Mouse (Mus musculus): ENCODE results near the gene 6430571L13Rik. TPM values are rescaled to one million over a fixed set of nuclear protein-coding genes. Genes with fewer than 3 reads are reported as not detected.

The 6430571L13Rik gene
- polyA plus RNA-seq, 1 experiment from 2014 or later: 0.72 TPM

DNA sequence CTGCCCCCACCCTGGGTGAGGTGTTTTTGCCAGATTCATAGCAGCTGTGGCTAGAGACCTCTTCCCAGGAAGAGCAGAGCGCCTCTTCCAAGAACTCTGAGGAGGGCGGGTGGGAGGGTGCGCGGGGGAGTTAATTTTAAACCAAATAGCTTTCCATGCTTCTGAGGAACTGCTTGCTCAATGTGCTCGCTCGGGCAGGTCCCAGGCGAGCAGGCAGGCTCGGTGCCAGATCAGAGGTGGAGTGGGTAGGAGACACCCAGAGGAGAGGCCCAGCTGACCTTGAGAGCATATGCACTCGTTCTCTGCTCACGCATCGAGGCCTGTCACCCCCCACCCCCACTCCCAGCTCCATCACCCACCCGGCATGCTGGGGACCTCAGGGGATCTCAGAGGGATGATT lies 32.5 kb upstream of the 6430571L13Rik start:
- WGBS: 72% methylated on average over 12 of the region's 12 CpGs
- Histone ChIP-seq H3K27ac (replicated peaks; ENCODE audit: low read depth, low read length) (no peak overlapping the region), H3K36me3 (replicated peaks; ENCODE audit: control insufficient read depth, insufficient read depth, low read depth, low read length) (no peaks in the 10 kb centered on the region), H3K4me3 (ENCODE audit: low read depth, low read length) (no peak overlapping the region), H3K9me3 (replicated peaks; ENCODE audit: control insufficient read depth, low read length) (no peaks in the 10 kb centered on the region), H3K9ac (replicated peaks; ENCODE audit: low read length) (no peak overlapping the region), H3K4me2 (ENCODE audit: low read depth, low read length) (no peak overlapping the region), H3K4me1 (ENCODE audit: control insufficient read depth, insufficient read depth, low read length) (no peaks in the 10 kb centered on the region), H3K27me3 (ENCODE audit: control insufficient read depth, insufficient read depth, low read length) (no peaks in the 10 kb centered on the region)
- DNase-seq (ENCODE audit: low spot score) (no peak), ATAC-seq (replicated peaks; ENCODE audit: insufficient number of reproducible peaks, low FRiP score, low TSS enrichment, low read depth) (no peak)

DNA sequence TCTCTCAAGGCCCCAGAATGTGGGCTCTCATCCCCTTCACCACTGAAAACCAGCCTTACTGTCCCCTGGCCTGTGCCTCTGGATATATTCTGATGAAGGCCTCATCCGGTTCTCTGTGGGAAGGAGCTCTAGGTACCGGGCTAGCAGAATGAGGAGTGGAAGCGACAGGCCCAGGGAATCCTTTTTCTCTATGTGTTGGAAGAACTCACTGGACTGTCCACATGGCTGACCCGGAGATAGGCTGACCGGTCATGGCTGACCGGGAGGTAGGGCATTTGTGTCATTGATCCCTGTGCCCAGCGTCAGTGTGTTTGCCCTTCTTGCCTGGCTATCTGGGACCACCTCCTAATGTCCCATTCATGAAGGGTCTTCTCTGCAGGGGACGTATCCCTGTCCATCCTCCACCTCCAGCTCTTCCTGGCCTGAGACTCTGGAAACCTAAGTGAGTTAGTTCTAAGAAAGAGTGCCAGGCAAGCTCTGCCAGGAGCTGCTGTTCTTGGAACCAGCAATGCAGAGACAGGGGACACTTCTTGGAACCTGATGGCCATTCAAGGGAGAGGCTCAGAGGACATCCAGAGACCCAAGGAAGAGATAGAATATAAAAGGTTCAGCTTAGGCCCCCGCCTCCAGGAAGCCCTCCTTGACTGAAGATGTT lies 31.9 kb upstream of the 6430571L13Rik start:
- ATAC-seq (replicated peaks; ENCODE audit: insufficient number of reproducible peaks, low FRiP score, low TSS enrichment, low read depth) (no peak), DNase-seq (ENCODE audit: low spot score) (no peak)
- Histone ChIP-seq H3K4me1 (ENCODE audit: control insufficient read depth, insufficient read depth, low read length) (no peaks in the 10 kb centered on the region), H3K9me3 (replicated peaks; ENCODE audit: control insufficient read depth, low read length) (no peaks in the 10 kb centered on the region), H3K4me2 (ENCODE audit: low read depth, low read length) (no peak overlapping the region), H3K4me3 (ENCODE audit: low read depth, low read length) (no peak overlapping the region), H3K9ac (replicated peaks; ENCODE audit: low read length) (no peak overlapping the region), H3K36me3 (replicated peaks; ENCODE audit: control insufficient read depth, insufficient read depth, low read depth, low read length) (no peaks in the 10 kb centered on the region), H3K27ac (replicated peaks; ENCODE audit: low read depth, low read length) (no peak overlapping the region), H3K27me3 (ENCODE audit: control insufficient read depth, insufficient read depth, low read length) (no peaks in the 10 kb centered on the region)
- WGBS: 90% methylated on average over 9 of the region's 9 CpGs

DNA sequence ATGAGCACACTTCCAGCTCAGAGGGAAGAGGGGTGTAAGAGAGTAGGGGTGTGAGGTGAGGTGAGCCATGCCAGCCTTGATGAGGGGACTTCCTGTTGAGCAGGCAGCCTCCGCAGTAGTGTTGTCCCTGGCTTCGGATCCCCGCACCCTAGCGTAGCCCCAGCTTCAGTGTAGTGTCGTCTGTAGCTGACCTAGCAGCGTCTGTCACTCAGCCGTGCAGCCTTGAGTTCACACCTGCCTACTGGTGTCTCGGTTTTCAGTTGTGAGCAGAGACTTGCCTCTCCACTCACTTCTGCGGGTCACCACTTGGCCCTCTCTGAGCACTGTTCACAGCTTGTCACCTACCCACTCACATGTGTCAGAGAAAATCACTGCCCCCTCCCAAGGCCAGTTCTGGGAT lies 31.2 kb upstream of the 6430571L13Rik start:
- Histone ChIP-seq H3K9me3 (replicated peaks; ENCODE audit: control insufficient read depth, low read length) (no peaks in the 10 kb centered on the region), H3K4me1 (ENCODE audit: control insufficient read depth, insufficient read depth, low read length) (no peaks in the 10 kb centered on the region), H3K4me2 (ENCODE audit: low read depth, low read length) (no peak overlapping the region), H3K27me3 (ENCODE audit: control insufficient read depth, insufficient read depth, low read length) (no peaks in the 10 kb centered on the region), H3K27ac (replicated peaks; ENCODE audit: low read depth, low read length) (no peak overlapping the region), H3K36me3 (replicated peaks; ENCODE audit: control insufficient read depth, insufficient read depth, low read depth, low read length) (no peaks in the 10 kb centered on the region), H3K9ac (replicated peaks; ENCODE audit: low read length) (no peak overlapping the region), H3K4me3 (ENCODE audit: low read depth, low read length) (no peak overlapping the region)
- DNase-seq (ENCODE audit: low spot score): no peak
- WGBS: 75% methylated on average over 9 of the region's 9 CpGs
- no peak for ATAC-seq (replicated peaks; ENCODE audit: insufficient number of reproducible peaks, low FRiP score, low TSS enrichment, low read depth)

DNA sequence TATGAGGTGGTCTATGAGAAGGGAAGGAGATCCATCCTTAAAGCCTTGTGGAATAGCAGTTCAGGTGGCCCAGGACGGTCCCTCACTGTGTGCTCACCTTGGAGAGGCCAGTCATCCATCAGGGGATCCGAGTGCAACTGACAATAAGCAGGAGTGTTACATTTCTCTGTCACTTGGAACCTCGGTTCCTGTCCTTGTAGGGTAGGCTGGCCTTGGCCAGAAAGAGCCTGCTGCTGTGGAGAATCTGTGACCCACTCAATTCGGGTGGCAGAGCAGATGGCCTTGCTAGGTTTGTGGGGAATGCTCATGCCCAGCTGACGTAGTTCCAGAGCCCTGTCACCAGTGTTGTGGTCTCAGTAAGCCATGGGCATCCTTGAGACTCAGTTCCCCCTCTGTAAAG lies 30.8 kb upstream of the 6430571L13Rik start:
- Histone ChIP-seq H3K9me3 (replicated peaks; ENCODE audit: control insufficient read depth, low read length) (no peaks in the 10 kb centered on the region), H3K27ac (replicated peaks; ENCODE audit: low read depth, low read length) (no peak overlapping the region), H3K4me1 (ENCODE audit: control insufficient read depth, insufficient read depth, low read length) (no peaks in the 10 kb centered on the region), H3K4me3 (ENCODE audit: low read depth, low read length) (no peak overlapping the region), H3K27me3 (ENCODE audit: control insufficient read depth, insufficient read depth, low read length) (no peaks in the 10 kb centered on the region), H3K9ac (replicated peaks; ENCODE audit: low read length) (no peak overlapping the region), H3K36me3 (replicated peaks; ENCODE audit: control insufficient read depth, insufficient read depth, low read depth, low read length) (no peaks in the 10 kb centered on the region), H3K4me2 (ENCODE audit: low read depth, low read length) (no peak overlapping the region)
- ATAC-seq (replicated peaks; ENCODE audit: insufficient number of reproducible peaks, low FRiP score, low TSS enrichment, low read depth) (no peak), DNase-seq (ENCODE audit: low spot score) (no peak)
- WGBS: 74% methylated on average over 5 of the region's 5 CpGs

DNA sequence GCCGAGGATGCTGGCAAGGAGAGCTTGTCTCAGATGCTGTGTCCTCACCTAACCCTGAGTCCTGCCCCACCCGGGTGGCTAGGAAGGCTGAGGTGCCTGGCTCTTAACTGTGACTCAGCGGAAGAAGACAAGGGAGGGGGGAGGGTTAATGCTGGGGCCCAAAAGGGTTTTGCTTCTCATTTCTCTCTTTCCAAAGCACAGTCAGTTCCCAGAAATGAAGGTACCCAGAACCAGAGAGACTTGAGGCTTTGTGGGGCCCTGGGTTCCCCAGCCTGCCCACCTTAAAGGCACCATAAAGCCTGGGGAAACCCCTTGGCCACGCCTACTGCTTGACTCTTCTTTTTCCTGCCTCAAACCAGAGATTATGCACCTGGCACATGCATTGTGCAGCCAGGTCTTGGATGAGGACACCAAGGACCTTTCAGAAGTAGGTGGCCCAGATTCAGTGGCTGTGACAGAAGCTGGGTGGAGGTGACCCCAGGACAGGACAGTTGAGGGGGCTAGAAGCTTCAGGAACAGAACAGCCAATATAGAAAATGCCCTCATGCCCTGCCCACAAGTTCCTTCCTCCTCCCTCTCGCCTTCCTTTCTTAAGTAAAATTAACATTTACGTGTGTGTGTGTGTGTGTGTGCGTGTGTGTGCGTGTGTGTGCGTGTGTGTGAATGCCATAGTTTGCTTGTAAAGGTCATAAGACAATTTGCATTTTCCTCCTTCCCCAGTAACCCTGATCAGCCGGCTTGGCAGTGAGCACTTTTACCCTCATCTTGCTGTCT lies 27.4 kb upstream of the 6430571L13Rik start:
- no peak overlapping the region for H3K4me2 ChIP-seq (ENCODE audit: low read depth, low read length)
- no peaks in the 10 kb centered on the region for H3K4me1 ChIP-seq (ENCODE audit: control insufficient read depth, insufficient read depth, low read length)
- 70% methylated on average over 10 of the region's 10 CpGs for WGBS
- H3K36me3 ChIP-seq (replicated peaks; ENCODE audit: control insufficient read depth, insufficient read depth, low read depth, low read length): no peaks in the 10 kb centered on the region
- no peak for ATAC-seq (replicated peaks; ENCODE audit: insufficient number of reproducible peaks, low FRiP score, low TSS enrichment, low read depth)
- no peak overlapping the region for H3K27ac ChIP-seq (replicated peaks; ENCODE audit: low read depth, low read length)
- H3K9me3 ChIP-seq (replicated peaks; ENCODE audit: control insufficient read depth, low read length): no peaks in the 10 kb centered on the region
- no peak overlapping the region for H3K9ac ChIP-seq (replicated peaks; ENCODE audit: low read length)
- no peak for DNase-seq (ENCODE audit: low spot score)
- H3K27me3 ChIP-seq (ENCODE audit: control insufficient read depth, insufficient read depth, low read length): no peaks in the 10 kb centered on the region
- H3K4me3 ChIP-seq (ENCODE audit: low read depth, low read length): no peak overlapping the region

DNA sequence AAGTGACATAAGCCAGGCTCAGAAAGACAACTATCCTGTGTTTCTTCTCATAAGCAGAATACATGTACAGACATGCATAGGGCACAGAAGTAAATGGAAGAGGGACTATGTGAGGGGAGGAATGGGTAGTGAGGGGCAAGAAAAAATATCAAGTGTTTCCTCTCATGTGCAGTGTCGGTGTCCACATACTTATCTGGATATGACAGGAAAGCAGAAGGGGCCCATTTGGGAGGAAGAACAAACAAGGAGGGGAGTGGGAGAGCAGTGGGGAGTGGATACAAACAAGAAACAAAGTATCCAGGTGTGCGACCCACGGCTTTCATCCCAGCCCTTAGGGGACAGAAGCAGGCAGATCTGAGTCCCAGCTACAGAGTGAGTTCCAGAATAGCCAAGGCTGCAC lies 26.5 kb upstream of the 6430571L13Rik start:
- Histone ChIP-seq H3K4me2 (ENCODE audit: low read depth, low read length) (no peak overlapping the region), H3K4me3 (ENCODE audit: low read depth, low read length) (no peak overlapping the region), H3K27ac (replicated peaks; ENCODE audit: low read depth, low read length) (no peak overlapping the region), H3K4me1 (ENCODE audit: control insufficient read depth, insufficient read depth, low read length) (no peaks in the 10 kb centered on the region), H3K9me3 (replicated peaks; ENCODE audit: control insufficient read depth, low read length) (no peaks in the 10 kb centered on the region), H3K27me3 (ENCODE audit: control insufficient read depth, insufficient read depth, low read length) (no peaks in the 10 kb centered on the region), H3K36me3 (replicated peaks; ENCODE audit: control insufficient read depth, insufficient read depth, low read depth, low read length) (no peaks in the 10 kb centered on the region), H3K9ac (replicated peaks; ENCODE audit: low read length) (no peak overlapping the region)
- no peak for DNase-seq (ENCODE audit: low spot score)
- no peak for ATAC-seq (replicated peaks; ENCODE audit: insufficient number of reproducible peaks, low FRiP score, low TSS enrichment, low read depth)
- WGBS: 81% methylated on average over 3 of the region's 3 CpGs

DNA sequence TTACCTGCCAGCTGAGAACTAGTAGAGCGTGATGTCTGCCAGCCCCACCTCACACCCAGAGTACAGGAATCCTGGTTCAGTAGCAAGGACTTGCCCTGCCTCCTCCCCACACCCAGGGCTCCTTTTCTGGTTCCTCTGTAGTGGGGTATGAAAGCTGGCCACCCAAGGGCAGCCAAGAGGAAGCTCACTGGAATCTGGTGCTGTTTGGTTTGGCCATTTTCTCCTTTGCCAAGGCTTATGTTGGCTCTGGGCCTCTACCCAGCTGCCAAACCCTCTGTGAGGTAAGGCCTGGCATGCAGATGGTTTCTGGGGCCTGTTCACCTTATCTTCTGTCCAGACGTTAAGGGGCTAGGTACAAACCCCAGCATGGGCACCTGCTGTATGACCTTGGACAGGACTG lies 24.6 kb upstream of the 6430571L13Rik start:
- Histone ChIP-seq H3K4me3 (ENCODE audit: low read depth, low read length) (no peak overlapping the region), H3K27ac (replicated peaks; ENCODE audit: low read depth, low read length) (no peak overlapping the region), H3K4me2 (ENCODE audit: low read depth, low read length) (no peak overlapping the region), H3K27me3 (ENCODE audit: control insufficient read depth, insufficient read depth, low read length) (no peaks in the 10 kb centered on the region), H3K36me3 (replicated peaks; ENCODE audit: control insufficient read depth, insufficient read depth, low read depth, low read length) (no peaks in the 10 kb centered on the region), H3K9me3 (replicated peaks; ENCODE audit: control insufficient read depth, low read length) (no peaks in the 10 kb centered on the region), H3K4me1 (ENCODE audit: control insufficient read depth, insufficient read depth, low read length) (no peaks in the 10 kb centered on the region), H3K9ac (replicated peaks; ENCODE audit: low read length) (no peak overlapping the region)
- WGBS: 69% methylated on average over 2 of the region's 2 CpGs
- no peak for DNase-seq (ENCODE audit: low spot score)
- ATAC-seq (replicated peaks; ENCODE audit: insufficient number of reproducible peaks, low FRiP score, low TSS enrichment, low read depth): no peak

DNA sequence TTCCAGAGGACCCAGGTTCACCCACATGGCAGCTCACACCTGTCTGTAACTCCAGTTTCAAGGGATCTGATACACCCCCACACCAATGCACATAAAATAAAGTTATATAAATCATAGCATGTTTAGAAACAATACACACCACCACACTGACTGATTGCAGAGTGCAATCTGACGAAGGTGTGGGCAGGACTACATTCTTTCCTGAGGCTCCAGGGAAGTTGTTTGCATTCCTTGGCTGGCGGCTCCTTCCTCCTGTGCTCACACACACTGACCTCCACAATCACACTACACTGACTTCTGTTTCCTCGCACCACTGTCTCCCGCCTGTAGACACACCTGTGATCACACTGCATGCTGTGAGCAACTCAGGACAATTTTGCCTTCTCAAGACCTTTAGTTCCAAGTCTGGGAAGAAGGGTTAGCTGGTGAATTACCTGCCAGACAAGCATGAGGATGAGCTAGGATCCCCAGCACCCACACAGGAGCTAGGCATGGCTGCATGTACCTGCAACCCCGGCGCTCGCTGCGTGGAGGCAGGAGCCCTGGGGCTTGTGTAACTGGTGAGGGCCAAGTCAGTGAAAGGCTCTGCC lies 17.8 kb upstream of the 6430571L13Rik start:
- no peaks in the 10 kb centered on the region for H3K4me1 ChIP-seq (ENCODE audit: control insufficient read depth, insufficient read depth, low read length)
- WGBS: 78% methylated on average over 8 of the region's 8 CpGs
- no peak overlapping the region for H3K4me3 ChIP-seq (ENCODE audit: low read depth, low read length)
- ATAC-seq (replicated peaks; ENCODE audit: insufficient number of reproducible peaks, low FRiP score, low TSS enrichment, low read depth) (no peak), DNase-seq (ENCODE audit: low spot score) (no peak)
- no peaks in the 10 kb centered on the region for H3K36me3 ChIP-seq (replicated peaks; ENCODE audit: control insufficient read depth, insufficient read depth, low read depth, low read length)
- H3K27ac ChIP-seq (replicated peaks; ENCODE audit: low read depth, low read length): no peak overlapping the region
- no peak overlapping the region for H3K9ac ChIP-seq (replicated peaks; ENCODE audit: low read length)
- H3K4me2 ChIP-seq (ENCODE audit: low read depth, low read length): no peak overlapping the region
- H3K9me3 ChIP-seq (replicated peaks; ENCODE audit: control insufficient read depth, low read length): no peaks in the 10 kb centered on the region
- no peaks in the 10 kb centered on the region for H3K27me3 ChIP-seq (ENCODE audit: control insufficient read depth, insufficient read depth, low read length)
